Mouse (Mus musculus) intestine, embryonic 14.5 days (tissue): ENCODE results near the gene Blnk. TPM values are rescaled to one million over a fixed set of nuclear protein-coding genes. Genes with fewer than 3 reads are reported as not detected.
A peak's percentile ranks its signal among the peaks of the same experiment; 100 is the strongest.

Experiments
- ATAC-seq: fragments of 200-750 bp; cut with Nextera tagmentation; replicated peaks from 2 replicates; pipeline ENCODE4 v1.8.0; 2017; ENCODE audit warnings: low read depth, moderate number of reproducible peaks, moderate TSS enrichment, moderate library complexity; ENCODE audit not compliant: low FRiP score, low TSS enrichment
- DNase-seq: peaks from one replicate; pipeline ENCODE4 v3.0.0-alpha.2; 2018; ENCODE audit warnings: low spot score
- H3K27ac ChIP-seq: fragments of 300-500 bp; sonication (generic); 2 replicates; pipeline ENCODE4 v1.5.1; 2014; ENCODE audit warnings: low read depth, mild to moderate bottlenecking, control low read depth
- H3K27me3 ChIP-seq: fragments of 300-500 bp; sonication (generic); replicated peaks from 2 replicates; pipeline ENCODE4 v1.6.1; 2014; ENCODE audit warnings: low read length, control low read depth; ENCODE audit not compliant: control insufficient read depth, insufficient read depth
- H3K36me3 ChIP-seq: fragments of 300-500 bp; sonication (generic); 2 replicates; pipeline ENCODE4 v1.6.1; 2014; ENCODE audit warnings: low read length, control low read depth; ENCODE audit not compliant: control insufficient read depth, insufficient read depth
- H3K4me1 ChIP-seq: fragments of 300-500 bp; sonication (generic); replicated peaks from 2 replicates; pipeline ENCODE4 v1.6.1; 2014; ENCODE audit warnings: low read length, control low read depth, mixed read lengths; ENCODE audit not compliant: control insufficient read depth, insufficient read depth
- H3K4me2 ChIP-seq: fragments of 300-500 bp; sonication (generic); 2 replicates; pipeline ENCODE4 v1.6.1; 2014; ENCODE audit warnings: low read length
- H3K4me3 ChIP-seq: fragments of 300-500 bp; sonication (generic); 2 replicates; pipeline ENCODE4 v1.5.1; 2014; ENCODE audit warnings: low read depth, low read length, control low read depth, mixed read lengths
- H3K9ac ChIP-seq: fragments of 300-500 bp; sonication (generic); 2 replicates; pipeline ENCODE4 v1.6.1; 2014; ENCODE audit warnings: mild to moderate bottlenecking, low read length
- H3K9me3 ChIP-seq: fragments of 300-500 bp; sonication (generic); 2 replicates; pipeline ENCODE4 v1.6.1; 2016; ENCODE audit warnings: low read length, control low read depth; ENCODE audit not compliant: control insufficient read depth
- WGBS: fragments of 180-500 bp; shearing (Covaris S2); extraction: QIAGEN DNeasy Blood & Tissue Kit; methylation state at CpG from one replicate; pipeline ENCODE4 v1.1.7; 2014; 5-methylcytosine and 5-hydroxymethylcytosine counted together
- polyA plus RNA-seq: library from polyadenylated mRNA; unstranded; fragments of >200 nt; fragmentation: Nextera tagmentation; extraction: Ambion mirVana; gene quantifications from 2 replicates; pipeline ENCODE4 v1.2.1, GENCODE M21; 2014

Gene Blnk
- polyA plus RNA-seq, 1 experiment from 2014 or later = 21.5 TPM

GRCm38 (mm10) chr19:40995449-40996401 is 1.4 kb upstream of the Blnk start:
- no peaks in the 10 kb centered on the region for H3K27me3 ChIP-seq
- H3K27ac ChIP-seq = peak overlapping the region; percentile 73
- H3K9me3 ChIP-seq = no peaks in the 10 kb centered on the region
- no peak overlapping the region for H3K9ac ChIP-seq
- WGBS = 52% methylated on average over 21 of the region's 21 CpGs
- ATAC-seq (peak; percentile 64), DNase-seq (no peak)
- peak overlapping the region; percentile 16; the same call in 1 of the 2 replicates for H3K4me2 ChIP-seq
- H3K4me3 ChIP-seq = no peak overlapping the region
- H3K4me1 ChIP-seq = 0 out of 2 replicates have a peak, but pooled peaks cover 5% of the 10 kb centered on the region
- H3K36me3 ChIP-seq = no peaks in the 10 kb centered on the region

GRCm38 (mm10) chr19:40994911-40995310 is 576 bp upstream of the Blnk start:
- no peak overlapping the region for H3K4me3 ChIP-seq

GRCm38 (mm10) chr19:40993356-40993755 is 979 bp downstream of the Blnk start:
- Histone ChIP-seq H3K4me1 (no peaks in the 10 kb centered on the region), H3K4me3 (0 out of 2 replicates have a peak overlapping the region, but pooled peaks have one; percentile 10), H3K9me3 (no peaks in the 10 kb centered on the region), H3K27me3 (no peaks in the 10 kb centered on the region), H3K27ac (peak overlapping the region; percentile 30; the same call in 1 of the 2 replicates), H3K36me3 (no peaks in the 10 kb centered on the region), H3K4me2 (peak overlapping the region; percentile 36), H3K9ac (no peak overlapping the region)
- WGBS = 68% methylated on average over 5 of the region's 5 CpGs
- ATAC-seq (no peak), DNase-seq (no peak)

More at GRCm38 (mm10) chr19:40994911-40995310, 576 bp upstream of the Blnk start:
- H3K9ac ChIP-seq = no peak overlapping the region
- H3K9me3 ChIP-seq = no peaks in the 10 kb centered on the region
- DNase-seq (no peak), ATAC-seq (no peak)
- peak overlapping the region; percentile 16; the same call in 1 of the 2 replicates for H3K4me2 ChIP-seq
- 55% methylated on average over 7 of the region's 7 CpGs for WGBS
- H3K36me3 ChIP-seq = no peaks in the 10 kb centered on the region
- H3K4me1 ChIP-seq = 0 out of 2 replicates have a peak, but pooled peaks cover 5% of the 10 kb centered on the region
- no peaks in the 10 kb centered on the region for H3K27me3 ChIP-seq
- H3K27ac ChIP-seq = peak overlapping the region; percentile 73

GRCm38 (mm10) chr19:40992517-40993044 is 1.8 kb downstream of the Blnk start:
- no peak overlapping the region for H3K9ac ChIP-seq
- H3K4me2 ChIP-seq = peak overlapping the region; percentile 20
- H3K9me3 ChIP-seq = no peaks in the 10 kb centered on the region
- ATAC-seq = no peak
- H3K4me1 ChIP-seq = no peaks in the 10 kb centered on the region
- H3K27me3 ChIP-seq = no peaks in the 10 kb centered on the region
- WGBS = 73% methylated on average over 8 of the region's 8 CpGs
- no peak overlapping the region for H3K4me3 ChIP-seq
- H3K27ac ChIP-seq = no peak overlapping the region
- no peaks in the 10 kb centered on the region for H3K36me3 ChIP-seq
- DNase-seq = no peak

GRCm38 (mm10) chr19:40992096-40992495 is 2.2 kb downstream of the Blnk start:
- Histone ChIP-seq H3K4me2 (peak overlapping the region; percentile 20; the same call in 1 of the 2 replicates), H3K9me3 (no peaks in the 10 kb centered on the region), H3K4me1 (no peaks in the 10 kb centered on the region), H3K9ac (no peak overlapping the region), H3K36me3 (no peaks in the 10 kb centered on the region), H3K4me3 (no peak overlapping the region), H3K27me3 (no peaks in the 10 kb centered on the region), H3K27ac (no peak overlapping the region)
- DNase-seq (no peak), ATAC-seq (no peak)
- 63% methylated on average over 11 of the region's 11 CpGs for WGBS

GRCm38 (mm10) chr19:40991626-40992025 is 2.7 kb downstream of the Blnk start:
- DNase-seq (no peak), ATAC-seq (no peak)
- 70% methylated on average over 7 of the region's 7 CpGs for WGBS
- Histone ChIP-seq H3K36me3 (no peaks in the 10 kb centered on the region), H3K4me2 (no peak overlapping the region), H3K4me1 (no peaks in the 10 kb centered on the region), H3K4me3 (no peak overlapping the region), H3K27ac (no peak overlapping the region), H3K9ac (no peak overlapping the region), H3K27me3 (no peaks in the 10 kb centered on the region), H3K9me3 (no peaks in the 10 kb centered on the region)

- no peaks in the 10 kb centered on the region for H3K36me3 ChIP-seq
- ATAC-seq (no peak), DNase-seq (no peak)
- no peak overlapping the region for H3K4me3 ChIP-seq
- no peaks in the 10 kb centered on the region for H3K9me3 ChIP-seq
- no peaks in the 10 kb centered on the region for H3K27me3 ChIP-seq
- WGBS = 93% methylated on average over 17 of the region's 17 CpGs
- H3K4me1 ChIP-seq = no peaks in the 10 kb centered on the region
- H3K9ac ChIP-seq = no peak overlapping the region
- no peak overlapping the region for H3K27ac ChIP-seq
- no peak overlapping the region for H3K4me2 ChIP-seq
These were observed 3.5 kb downstream of the Blnk start for GRCm38 (mm10) chr19:40990781-40991343.

GRCm38 (mm10) chr19:40989961-40990600 is 4.3 kb downstream of the Blnk start:
- H3K4me1 ChIP-seq = no peaks in the 10 kb centered on the region
- H3K4me3 ChIP-seq = no peak overlapping the region
- no peak overlapping the region for H3K27ac ChIP-seq
- no peak for DNase-seq
- ATAC-seq = no peak
- no peak overlapping the region for H3K9ac ChIP-seq
- H3K27me3 ChIP-seq = no peaks in the 10 kb centered on the region
- WGBS = 78% methylated on average over 9 of the region's 9 CpGs
- H3K36me3 ChIP-seq = no peaks in the 10 kb centered on the region
- no peaks in the 10 kb centered on the region for H3K9me3 ChIP-seq
- no peak overlapping the region for H3K4me2 ChIP-seq
